Mouse (Mus musculus) forebrain, embryonic 15.5 days (tissue): ENCODE measurements around the gene Gabra4. TPM values are rescaled to one million over a fixed set of nuclear protein-coding genes. Genes with fewer than 3 reads are reported as not detected.

Experiments
- ATAC-seq: fragments of 200-750 bp; cut with Nextera tagmentation; replicated peaks from 2 replicates; pipeline ENCODE4 v1.8.0; 2017; ENCODE audit warnings: mild to moderate bottlenecking, moderate TSS enrichment, moderate library complexity
- H3K27ac ChIP-seq: fragments of 300-500 bp; sonication (generic); replicated peaks from 2 replicates; pipeline ENCODE4 v1.5.1; 2015; ENCODE audit warnings: mild to moderate bottlenecking, inconsistent platforms
- H3K27me3 ChIP-seq: fragments of 300-500 bp; sonication (generic); 2 replicates; pipeline ENCODE4 v1.6.1; 2015; ENCODE audit warnings: inconsistent platforms
- H3K36me3 ChIP-seq: fragments of 300-500 bp; sonication (generic); 2 replicates; pipeline ENCODE4 v1.6.1; 2015; ENCODE audit warnings: mild to moderate bottlenecking, inconsistent platforms
- H3K4me1 ChIP-seq: fragments of 300-500 bp; sonication (generic); 2 replicates; pipeline ENCODE4 v1.6.1; 2015; ENCODE audit warnings: inconsistent platforms
- H3K4me2 ChIP-seq: fragments of 300-500 bp; sonication (generic); replicated peaks from 2 replicates; pipeline ENCODE4 v1.6.1; 2015; ENCODE audit warnings: mild to moderate bottlenecking, inconsistent platforms
- H3K4me3 ChIP-seq: fragments of 300-500 bp; sonication (generic); 2 replicates; pipeline ENCODE4 v1.5.1; 2015; ENCODE audit warnings: mild to moderate bottlenecking, inconsistent platforms
- H3K9ac ChIP-seq: fragments of 300-500 bp; sonication (generic); replicated peaks from 2 replicates; pipeline ENCODE4 v1.6.1; 2015; ENCODE audit warnings: mild to moderate bottlenecking, inconsistent platforms
- H3K9me3 ChIP-seq: fragments of 300-500 bp; sonication (generic); 2 replicates; pipeline ENCODE4 v1.6.1; 2016; ENCODE audit warnings: inconsistent platforms
- WGBS: fragments of 180-500 bp; shearing (Covaris S2); methylation state at CpG from one replicate; pipeline ENCODE4 v1.1.7; 2015; ENCODE audit warnings: mixed read lengths; 5-methylcytosine and 5-hydroxymethylcytosine counted together
- polyA plus RNA-seq: library from polyadenylated mRNA; unstranded; fragments of >200 nt; fragmentation: Nextera tagmentation; extraction: Ambion mirVana; gene quantifications from 2 replicates; pipeline ENCODE4 v1.2.1, GENCODE M21; 2015

Gabra4 gene
- 18.2 and 20.2 TPM in 2 replicates for polyA plus RNA-seq

DNA sequence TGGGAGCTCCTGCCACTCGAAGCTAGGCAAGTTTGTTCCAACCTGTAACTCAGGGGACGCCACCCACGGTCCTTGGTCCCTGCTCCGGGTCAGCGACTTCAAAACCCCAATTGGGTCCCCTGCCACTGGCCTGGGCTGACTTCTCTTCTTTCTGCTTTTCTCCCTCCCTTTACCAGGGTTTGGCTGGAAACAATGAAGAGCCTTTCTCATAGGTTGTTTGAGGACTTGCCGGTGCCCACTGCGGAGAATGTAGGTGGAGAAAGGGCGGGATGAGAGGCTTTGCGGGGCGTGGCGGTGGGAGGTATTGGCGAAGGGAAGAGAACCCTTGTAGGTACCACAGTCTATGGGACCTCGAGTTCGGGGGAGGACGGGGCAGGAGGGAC lies at the start of gene Gabra4:
TSS of gene Gabra4 (minus strand) at position 194 of the 383 bp plus-strand sequence.
- ATAC-seq: peak; percentile 59
- Histone ChIP-seq H3K9ac (peak within 1 kb of the TSS; percentile 34), H3K27me3 (no peaks in the 10 kb centered on the region), H3K4me2 (peak within 1 kb of the TSS; percentile 99), H3K36me3 (no peaks in the 10 kb centered on the region), H3K27ac (no peak within 1 kb of the TSS), H3K4me1 (peaks cover 14% of the 10 kb centered on the region; the same call in 1 of the 2 replicates), H3K4me3 (peak within 1 kb of the TSS; percentile 64), H3K9me3 (no peaks in the 10 kb centered on the region)
- under 1% methylated on average over 15 of the region's 15 CpGs for WGBS

DNA sequence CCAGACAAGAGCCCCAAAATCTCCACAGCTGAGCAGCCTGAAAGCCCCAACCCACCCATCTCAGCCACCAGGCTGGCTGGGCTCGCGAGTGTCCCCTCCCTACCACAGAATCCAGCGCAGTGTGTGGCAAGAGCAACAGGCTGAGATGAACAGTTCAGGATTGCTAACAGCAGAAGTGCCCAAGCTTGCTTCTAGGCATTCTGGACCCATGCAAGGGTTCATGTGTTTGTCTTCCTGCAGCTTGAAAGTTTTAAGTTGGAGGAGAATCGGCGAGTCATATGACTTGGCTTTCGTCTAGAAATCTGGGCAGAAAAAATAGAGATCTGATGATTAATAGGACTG lies 43.1 kb upstream of the Gabra4 start:
- 3% methylated on average over 6 of the region's 6 CpGs for WGBS
- no peak for ATAC-seq

GRCm38 (mm10) chr5:71700468-71701272 lies 42.6 kb upstream of the Gabra4 start:
- WGBS: under 1% methylated on average over 46 of the region's 46 CpGs
- H3K9me3 ChIP-seq: no peaks in the 10 kb centered on the region
- H3K36me3 ChIP-seq: no peaks in the 10 kb centered on the region
- peak overlapping the region; percentile 55 for H3K9ac ChIP-seq
- no peaks in the 10 kb centered on the region for H3K27me3 ChIP-seq
- peak overlapping the region; percentile 51 for H3K4me3 ChIP-seq
- peak overlapping the region; percentile 86 for H3K4me2 ChIP-seq
- H3K27ac ChIP-seq: no peak overlapping the region
- peaks cover 9% of the 10 kb centered on the region for H3K4me1 ChIP-seq
- ATAC-seq: peak; percentile 93

More for the DNA sequence above, 43.1 kb upstream of the Gabra4 start:
- peak overlapping the region; percentile 55 for H3K9ac ChIP-seq
- H3K36me3 ChIP-seq: no peaks in the 10 kb centered on the region
- no peaks in the 10 kb centered on the region for H3K9me3 ChIP-seq
- peak overlapping the region; percentile 86 for H3K4me2 ChIP-seq
- H3K27me3 ChIP-seq: no peaks in the 10 kb centered on the region
- H3K4me3 ChIP-seq: peak overlapping the region; percentile 51
- no peak overlapping the region for H3K27ac ChIP-seq
- H3K4me1 ChIP-seq: peaks cover 9% of the 10 kb centered on the region

GRCm38 (mm10) chr5:71699696-71700467 lies 41.8 kb upstream of the Gabra4 start:
- no peaks in the 10 kb centered on the region for H3K36me3 ChIP-seq
- H3K9me3 ChIP-seq: no peaks in the 10 kb centered on the region
- peak overlapping the region; percentile 86 for H3K4me2 ChIP-seq
- peak overlapping the region; percentile 51 for H3K4me3 ChIP-seq
- peaks cover 9% of the 10 kb centered on the region for H3K4me1 ChIP-seq
- H3K9ac ChIP-seq: peak overlapping the region; percentile 55
- under 1% methylated on average over 19 of the region's 19 CpGs for WGBS
- no peak overlapping the region for H3K27ac ChIP-seq
- H3K27me3 ChIP-seq: no peaks in the 10 kb centered on the region
- peak; percentile 17; the same call in 1 of the 2 replicates for ATAC-seq

DNA sequence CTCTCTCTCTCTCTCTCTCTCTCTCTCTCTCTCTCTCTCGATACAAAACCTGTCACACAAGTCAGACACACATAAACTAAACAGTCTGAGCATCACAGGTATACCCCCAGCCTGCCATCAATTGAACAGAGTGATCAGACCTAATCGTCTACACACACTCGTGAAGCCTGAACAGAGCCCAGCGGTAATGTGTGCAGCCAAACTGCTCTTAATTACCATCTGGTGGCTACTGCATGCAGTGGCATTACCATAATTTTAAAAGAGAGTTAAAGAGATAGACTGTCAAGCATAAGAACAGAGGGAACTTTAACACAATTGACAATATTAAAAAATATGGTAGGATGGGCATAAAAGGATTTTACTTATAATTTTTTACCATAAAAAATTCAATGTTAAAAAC lies 7.5 kb upstream of the Gabra4 start:
- no peak overlapping the region for H3K9ac ChIP-seq
- H3K36me3 ChIP-seq: no peaks in the 10 kb centered on the region
- H3K4me3 ChIP-seq: no peak overlapping the region
- no peaks in the 10 kb centered on the region for H3K9me3 ChIP-seq
- no peaks in the 10 kb centered on the region for H3K4me1 ChIP-seq
- peak; percentile 78 for ATAC-seq
- no peak overlapping the region for H3K27ac ChIP-seq
- 26% methylated on average over 4 of the region's 4 CpGs for WGBS
- H3K4me2 ChIP-seq: no peak overlapping the region
- no peaks in the 10 kb centered on the region for H3K27me3 ChIP-seq

DNA sequence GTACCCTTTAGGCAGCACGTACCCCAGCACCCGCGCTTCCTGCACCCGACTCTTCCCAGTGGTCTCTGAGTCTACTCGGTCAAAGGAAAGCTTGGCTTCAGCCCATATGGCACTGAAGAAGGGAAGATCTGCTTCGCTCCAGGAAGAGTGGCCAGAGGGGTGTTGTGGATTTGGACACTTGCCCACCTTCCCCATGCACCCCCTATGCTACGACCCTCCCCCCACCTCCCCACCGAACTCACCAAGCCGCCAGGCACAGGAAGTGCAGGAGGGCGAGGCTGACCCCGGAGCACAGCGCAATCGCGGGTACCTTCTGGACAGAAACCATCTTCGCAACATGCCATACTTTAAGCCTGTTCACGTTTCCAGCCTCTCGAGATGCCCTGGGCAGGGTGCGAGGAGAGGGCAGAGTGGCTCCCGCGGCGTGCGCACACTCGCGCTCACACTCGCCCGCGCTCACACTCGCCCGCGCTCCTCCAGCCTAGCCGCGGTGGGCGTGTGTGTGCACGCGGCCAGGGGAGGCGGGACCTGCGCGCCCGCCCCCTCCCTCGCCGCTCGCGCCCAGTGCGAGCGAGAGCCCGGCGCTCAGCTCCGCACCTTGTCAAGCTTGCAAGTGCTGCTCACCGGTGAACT lies 510 bp downstream of the Gabra4 start, which contains the start of gene Gabrb1:
TSS of gene Gabrb1 (plus strand) at position 632 of the 633 bp plus-strand sequence.
- Histone ChIP-seq H3K27ac (no peak within 1 kb of the TSS), H3K36me3 (no peaks in the 10 kb centered on the region), H3K9me3 (no peaks in the 10 kb centered on the region), H3K27me3 (no peaks in the 10 kb centered on the region), H3K4me1 (peaks cover 14% of the 10 kb centered on the region; the same call in 1 of the 2 replicates), H3K4me2 (peak within 1 kb of the TSS; percentile 99), H3K9ac (peak within 1 kb of the TSS; percentile 34), H3K4me3 (peak within 1 kb of the TSS; percentile 64)
- ATAC-seq: peak; percentile 95
- WGBS: under 1% methylated on average over 49 of the region's 49 CpGs

GRCm38 (mm10) chr5:71656771-71657170 lies 1.3 kb downstream of the Gabra4 start:
- no peak overlapping the region for H3K9ac ChIP-seq
- H3K36me3 ChIP-seq: no peaks in the 10 kb centered on the region
- peak overlapping the region; percentile 99 for H3K4me2 ChIP-seq
- no peak overlapping the region for H3K27ac ChIP-seq
- H3K4me1 ChIP-seq: peaks cover 14% of the 10 kb centered on the region; the same call in 1 of the 2 replicates
- H3K27me3 ChIP-seq: no peaks in the 10 kb centered on the region
- 3% methylated on average over 10 of the region's 10 CpGs for WGBS
- no peaks in the 10 kb centered on the region for H3K9me3 ChIP-seq
- peak overlapping the region; percentile 64 for H3K4me3 ChIP-seq
- no peak for ATAC-seq

DNA sequence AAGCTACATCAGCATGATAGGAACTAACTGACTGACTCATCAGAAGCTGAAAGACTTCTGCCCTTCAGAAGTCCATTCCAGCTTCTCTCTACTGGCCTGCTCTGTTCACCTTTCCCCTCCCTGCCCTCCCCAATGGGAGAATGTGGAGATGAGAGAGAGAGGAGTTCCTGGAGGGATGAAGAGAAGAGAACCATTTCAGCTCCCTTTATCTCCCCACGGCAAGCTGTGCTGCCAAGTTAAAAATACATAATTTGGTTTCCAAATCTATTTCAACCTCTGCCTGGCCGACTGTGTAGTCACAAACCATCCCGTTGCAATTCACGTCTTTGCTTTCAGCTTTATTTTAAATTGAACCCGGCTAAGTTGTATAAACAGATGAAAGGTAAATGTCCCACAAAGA lies 4.1 kb downstream of the Gabra4 start:
- ATAC-seq: no peak
- Histone ChIP-seq H3K27ac (no peak overlapping the region), H3K9me3 (no peaks in the 10 kb centered on the region), H3K9ac (no peak overlapping the region), H3K36me3 (no peaks in the 10 kb centered on the region), H3K4me1 (peaks cover 14% of the 10 kb centered on the region; the same call in 1 of the 2 replicates), H3K4me2 (no peak overlapping the region), H3K27me3 (no peaks in the 10 kb centered on the region), H3K4me3 (no peak overlapping the region)
- WGBS: 90% methylated on average over 5 of the region's 5 CpGs

DNA sequence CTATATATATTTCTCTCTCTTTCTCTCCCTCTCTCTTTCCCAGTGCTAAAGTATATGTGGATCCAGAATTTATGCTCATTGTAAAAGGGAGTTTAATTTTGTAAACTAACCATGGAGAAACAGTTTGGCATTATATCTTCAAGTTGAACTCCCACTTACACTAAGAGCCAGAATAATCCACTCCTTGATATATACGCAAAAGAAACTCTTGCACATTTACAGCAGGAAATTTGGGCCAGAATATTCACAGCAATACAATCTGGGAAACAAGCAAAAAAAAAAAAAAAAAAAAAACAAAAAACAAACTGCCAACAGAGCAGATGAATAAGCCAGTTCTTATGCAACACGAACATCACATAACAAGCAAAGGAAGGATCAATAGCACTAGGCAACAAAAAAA lies 10.0 kb downstream of the Gabra4 start:
- H3K4me2 ChIP-seq: no peak overlapping the region
- H3K9ac ChIP-seq: no peak overlapping the region
- H3K4me1 ChIP-seq: no peaks in the 10 kb centered on the region
- ATAC-seq: no peak
- 58% methylated on average over 2 of the region's 2 CpGs for WGBS
- no peak overlapping the region for H3K27ac ChIP-seq
- no peaks in the 10 kb centered on the region for H3K9me3 ChIP-seq
- no peaks in the 10 kb centered on the region for H3K27me3 ChIP-seq
- no peaks in the 10 kb centered on the region for H3K36me3 ChIP-seq
- H3K4me3 ChIP-seq: no peak overlapping the region

GRCm38 (mm10) chr5:71639804-71640203 lies 18.3 kb downstream of the Gabra4 start:
- no peak overlapping the region for H3K9ac ChIP-seq
- no peak for ATAC-seq
- 86% methylated on average over 10 of the region's 10 CpGs for WGBS

GRCm38 (mm10) chr5:71627820-71628219 lies 30.3 kb downstream of the Gabra4 start:
- Histone ChIP-seq H3K4me3 (no peak overlapping the region), H3K4me1 (no peaks in the 10 kb centered on the region), H3K27ac (no peak overlapping the region), H3K4me2 (no peak overlapping the region), H3K27me3 (no peaks in the 10 kb centered on the region), H3K9me3 (no peaks in the 10 kb centered on the region), H3K36me3 (no peaks in the 10 kb centered on the region), H3K9ac (no peak overlapping the region)
- no peak for ATAC-seq
- 82% methylated on average over 3 of the region's 3 CpGs for WGBS

More at GRCm38 (mm10) chr5:71639804-71640203, 18.3 kb downstream of the Gabra4 start:
- H3K4me1 ChIP-seq: no peaks in the 10 kb centered on the region
- H3K4me2 ChIP-seq: no peak overlapping the region
- H3K27ac ChIP-seq: no peak overlapping the region
- H3K9me3 ChIP-seq: no peaks in the 10 kb centered on the region
- no peak overlapping the region for H3K4me3 ChIP-seq
- H3K27me3 ChIP-seq: no peaks in the 10 kb centered on the region
- H3K36me3 ChIP-seq: no peaks in the 10 kb centered on the region

GRCm38 (mm10) chr5:71616734-71617133 lies 41.4 kb downstream of the Gabra4 start:
- ATAC-seq: no peak
- 62% methylated on average over 4 of the region's 4 CpGs for WGBS
- H3K27ac ChIP-seq: no peak overlapping the region

More at GRCm38 (mm10) chr5:71616734-71617133, 41.4 kb downstream of the Gabra4 start:
- H3K4me1 ChIP-seq: no peaks in the 10 kb centered on the region
- no peaks in the 10 kb centered on the region for H3K36me3 ChIP-seq
- no peak overlapping the region for H3K4me2 ChIP-seq
- H3K9ac ChIP-seq: no peak overlapping the region
- H3K27me3 ChIP-seq: no peaks in the 10 kb centered on the region
- no peaks in the 10 kb centered on the region for H3K9me3 ChIP-seq
- no peak overlapping the region for H3K4me3 ChIP-seq
